Mouse (Mus musculus): ENCODE data around the gene Grik4. TPM values are rescaled to one million over a fixed set of nuclear protein-coding genes. Genes with fewer than 3 reads are reported as not detected.

Gene Grik4
- total RNA-seq, 2 experiments from 2014 or later, result 0.11 to 0.36 TPM

DNA sequence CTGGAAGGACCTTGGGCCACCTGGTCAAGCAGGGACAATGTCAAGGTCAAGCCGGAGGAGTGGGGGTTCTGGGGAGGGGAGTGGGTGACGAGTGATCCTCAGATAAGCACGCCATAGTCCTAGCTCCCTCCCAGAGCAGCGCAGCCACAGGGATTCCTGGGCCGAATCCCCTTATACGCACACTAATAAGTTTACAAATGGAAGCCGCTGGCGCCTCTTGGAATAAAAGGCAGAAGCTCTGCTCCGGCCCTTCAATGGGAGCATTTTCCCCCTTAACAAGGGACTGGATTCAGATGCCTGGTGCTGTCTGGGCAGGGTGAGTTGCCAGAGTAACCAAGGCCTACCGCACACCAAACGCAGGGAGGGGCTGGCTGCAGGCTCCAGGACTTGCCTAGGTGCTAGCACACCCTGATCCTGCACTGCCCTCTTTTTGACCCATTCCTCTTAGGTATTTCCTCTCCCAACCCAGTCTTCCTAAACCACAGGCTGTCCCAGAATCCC, 46.2 kb downstream of the Grik4 start:
- DNase-seq, result no peak

DNA sequence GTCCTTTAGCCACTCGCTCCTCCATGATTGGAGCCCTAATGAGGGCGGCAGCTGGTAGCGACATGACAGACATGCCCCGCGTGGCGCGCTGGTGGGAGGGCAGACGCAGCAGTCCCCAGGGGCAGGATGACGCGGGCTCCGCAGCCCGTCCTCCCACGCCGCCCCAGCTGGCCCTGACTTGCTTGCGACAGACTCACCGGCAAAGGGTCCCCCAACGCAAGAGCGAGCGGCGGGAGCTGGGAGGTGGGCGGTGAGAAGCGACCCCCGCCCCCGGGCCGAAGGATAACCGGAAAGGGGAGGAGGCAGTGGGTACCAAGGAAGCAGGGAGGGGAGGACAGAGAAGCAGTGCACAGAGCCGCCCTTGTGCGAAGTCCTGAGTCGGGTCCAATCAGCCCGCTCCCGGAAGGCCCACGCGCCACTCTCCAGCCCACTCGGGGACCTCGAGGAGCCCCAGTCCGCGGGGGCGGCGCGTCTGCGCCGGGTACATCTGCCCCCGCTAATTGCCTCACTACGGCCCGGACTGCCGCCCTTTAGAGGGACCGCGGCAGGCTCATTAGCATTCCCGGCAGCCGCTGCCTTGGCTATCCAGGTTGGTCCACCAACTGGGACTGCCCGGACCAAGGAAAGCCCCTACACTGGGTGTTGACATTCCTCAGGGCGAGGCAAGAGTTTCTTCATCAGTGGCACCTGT, 46.8 kb downstream of the Grik4 start:
- DNase-seq, result peak; percentile 35

DNA sequence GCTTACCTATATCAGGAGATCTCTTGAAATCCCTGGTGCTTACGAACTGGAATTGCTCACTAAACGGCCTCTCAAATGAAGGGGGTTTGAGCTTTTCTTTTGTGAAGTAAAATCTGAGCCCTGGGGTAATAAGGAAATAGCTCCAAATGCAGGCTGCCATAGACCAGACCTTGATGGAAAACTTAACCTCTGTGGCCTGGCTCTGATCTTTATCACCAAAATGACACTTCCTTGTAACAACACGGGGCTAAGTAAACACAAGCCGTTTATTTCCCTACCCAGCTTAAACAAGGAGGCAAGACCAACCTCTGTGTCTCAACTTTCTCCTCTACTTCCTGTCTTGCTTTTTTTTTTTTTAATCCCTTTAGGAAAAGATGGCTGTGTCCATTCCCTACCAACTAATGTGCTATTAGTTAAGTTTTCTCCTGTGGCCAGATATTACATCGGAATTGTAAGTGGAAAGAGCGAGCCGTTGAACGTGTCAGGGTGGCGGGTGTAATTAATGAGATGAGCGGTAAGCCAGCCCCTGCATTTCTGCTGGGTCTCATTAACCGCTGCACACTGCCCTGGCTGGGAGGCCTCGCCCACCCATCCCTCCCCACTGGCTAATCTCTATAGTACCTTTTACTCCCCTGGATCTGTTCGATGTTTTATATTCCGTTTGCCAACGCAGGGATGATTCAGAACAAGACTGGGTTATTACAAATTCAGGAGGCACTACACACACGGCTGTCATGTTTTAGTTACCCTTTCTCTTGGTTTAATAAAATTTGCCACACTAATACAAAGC, 47.7 kb downstream of the Grik4 start:
- DNase-seq, result no peak

DNA sequence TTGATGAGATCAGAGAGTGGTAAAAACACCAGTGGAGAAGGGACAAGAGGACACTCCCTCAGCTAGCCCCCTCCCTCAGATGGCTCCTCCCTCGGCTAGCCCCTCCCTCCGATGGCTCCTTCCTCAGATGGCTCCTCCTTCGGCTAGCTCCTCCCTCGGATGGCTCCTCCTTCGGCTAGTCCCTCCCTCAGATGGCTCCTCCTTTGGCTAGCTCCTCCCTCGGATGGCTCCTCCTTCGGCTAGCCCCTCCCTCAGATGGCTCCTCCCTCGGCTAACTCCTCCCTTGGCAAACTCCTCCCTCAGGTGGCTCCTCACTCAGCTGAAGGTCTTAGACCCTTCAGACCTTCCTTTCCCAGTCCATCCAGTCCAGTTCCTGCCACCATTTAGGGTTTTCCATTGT, 51.5 kb downstream of the Grik4 start:
- DNase-seq, result no peak

DNA sequence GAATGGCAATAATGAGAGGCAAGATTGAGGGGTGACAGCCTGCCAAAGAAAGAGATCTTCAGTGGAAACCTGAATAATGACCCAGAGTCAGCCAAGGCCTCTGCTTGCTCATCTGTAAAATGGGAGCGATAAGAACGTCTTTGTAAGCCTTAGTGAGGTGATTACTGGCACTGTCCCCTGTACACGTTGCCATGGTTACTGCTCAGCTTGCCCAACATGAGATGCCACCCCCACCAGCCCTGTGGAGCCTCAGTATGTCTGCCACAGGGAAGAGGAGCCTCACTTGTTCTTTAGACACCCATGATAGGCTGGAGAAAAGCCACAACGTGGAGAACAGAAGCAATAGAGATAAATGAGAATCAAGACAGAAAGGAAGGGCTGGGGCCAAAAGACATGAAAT, 56.4 kb downstream of the Grik4 start:
- no peak for DNase-seq

DNA sequence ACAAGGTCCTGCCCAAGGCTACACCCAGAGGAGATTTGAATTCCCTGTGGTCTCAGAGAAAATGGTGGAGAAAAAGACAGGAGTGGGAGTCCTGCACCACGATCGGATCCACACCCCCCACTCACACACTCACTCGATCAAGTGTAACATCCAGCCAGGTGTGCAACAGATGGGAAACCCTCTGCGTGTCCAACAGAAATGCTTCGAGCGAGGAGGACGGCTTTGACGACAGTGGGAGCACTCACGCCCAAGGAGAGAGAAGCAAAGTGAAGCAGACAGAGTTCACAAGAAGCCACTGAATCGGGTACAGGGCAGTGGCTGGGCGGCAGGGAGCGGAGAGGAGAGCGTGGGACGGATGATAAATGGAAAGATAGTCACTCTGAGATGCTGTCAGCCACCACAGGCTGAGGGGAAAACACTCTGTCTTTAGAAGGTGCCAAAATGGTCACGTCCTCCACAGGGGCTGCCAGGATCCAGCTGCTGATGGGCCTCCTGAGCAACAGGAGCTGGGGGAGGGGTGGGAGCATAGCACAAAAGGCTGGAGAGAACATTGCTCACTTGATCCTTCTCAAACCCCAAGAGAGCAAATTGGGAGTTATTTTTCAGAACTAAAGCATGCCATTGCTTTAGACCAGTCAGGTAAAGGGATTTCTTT, 58.1 kb downstream of the Grik4 start:
- no peak for DNase-seq

DNA sequence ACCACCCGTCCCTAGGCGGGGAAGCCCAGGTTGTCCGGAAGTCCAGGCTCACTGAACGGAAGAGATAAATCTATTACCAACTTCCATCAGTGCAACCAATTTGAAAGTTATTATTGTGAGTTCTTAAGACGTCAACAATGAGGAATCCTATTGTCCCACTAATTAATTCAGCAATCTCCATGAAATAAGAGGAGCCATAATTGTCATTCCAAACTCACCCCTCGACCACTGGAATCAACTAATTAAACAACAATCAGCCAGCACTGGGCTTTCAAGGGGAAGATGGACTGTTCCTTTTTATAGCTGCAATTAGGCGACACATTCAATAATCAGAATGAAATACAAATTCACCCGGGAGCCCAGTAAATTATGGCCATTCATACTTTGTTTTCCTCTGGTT, 58.7 kb downstream of the Grik4 start:
- no peak for DNase-seq

DNA sequence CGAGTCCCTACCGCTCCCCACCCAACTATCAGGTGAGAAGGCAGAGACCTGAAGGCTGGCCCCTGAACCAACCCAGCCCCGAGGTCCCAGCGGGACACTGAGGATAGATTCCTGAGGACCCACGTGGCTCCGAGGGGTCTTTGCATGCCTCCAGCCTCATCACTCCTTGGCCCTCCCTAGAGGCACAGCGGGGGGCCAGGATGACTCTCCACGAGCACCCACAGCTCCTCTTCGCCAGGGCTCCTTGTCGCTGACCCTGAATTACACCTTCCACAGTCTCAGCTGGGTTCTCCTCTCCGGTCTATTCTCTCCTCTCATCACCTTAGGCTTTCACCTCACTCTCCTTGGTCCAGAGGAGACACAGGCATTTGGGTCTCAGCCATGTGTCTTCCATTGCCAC, 59.2 kb downstream of the Grik4 start:
- DNase-seq, result no peak

DNA sequence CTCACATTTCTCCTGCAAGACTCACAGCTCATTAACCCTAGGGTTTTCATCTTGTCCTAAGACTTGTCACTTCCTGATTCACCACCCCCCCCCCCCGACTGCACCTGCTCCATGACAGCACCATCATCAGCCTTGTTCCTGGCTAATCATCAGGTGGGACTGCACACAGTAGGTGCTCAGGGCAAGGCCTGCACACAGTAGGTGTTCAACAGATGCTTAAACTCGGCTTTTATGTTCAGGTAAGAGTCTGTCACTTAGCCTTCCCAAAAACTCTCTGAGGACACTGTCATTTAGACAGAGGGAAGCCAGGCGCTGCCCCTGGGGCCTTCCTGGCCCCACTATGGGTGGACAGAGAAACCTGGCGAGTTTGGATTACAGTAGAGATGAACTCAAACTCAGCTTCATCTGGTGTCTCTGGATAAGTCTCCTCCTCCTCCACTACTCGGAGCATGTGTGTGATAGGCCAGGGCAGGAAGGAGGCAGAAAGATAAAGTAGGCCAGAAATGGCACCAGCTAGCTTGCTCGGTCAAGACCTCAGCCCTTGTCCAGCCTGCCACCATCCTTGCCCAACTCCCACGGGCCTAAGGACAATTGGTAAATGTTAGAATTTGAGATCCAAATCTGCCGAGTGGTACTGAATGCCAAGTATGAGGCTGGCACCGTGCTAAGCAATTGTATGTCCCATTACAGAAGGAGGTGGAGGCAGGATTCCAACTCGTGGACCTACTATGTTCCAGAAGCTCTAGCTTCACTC, 61.1 kb downstream of the Grik4 start:
- no peak for DNase-seq

DNA sequence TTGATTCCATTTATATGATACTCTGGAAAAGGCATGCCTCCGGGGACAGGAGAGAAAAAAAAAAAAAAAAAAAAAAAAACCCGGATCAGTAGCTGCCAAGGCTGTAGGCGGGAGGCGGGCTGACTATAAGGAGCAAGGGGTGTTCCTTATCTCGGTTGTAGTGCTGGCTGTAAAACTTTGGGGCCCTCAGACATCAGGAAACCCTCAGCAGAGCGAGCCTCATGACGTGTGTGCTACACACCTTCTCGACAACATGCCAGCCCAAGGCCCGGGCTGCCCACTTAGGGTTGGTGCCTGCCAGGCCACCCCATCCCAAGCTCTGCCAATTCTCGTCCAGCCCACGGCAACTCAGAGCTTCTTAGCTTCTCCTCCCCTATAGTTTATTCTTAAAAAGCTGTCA, 62.0 kb downstream of the Grik4 start:
- no peak for DNase-seq

DNA sequence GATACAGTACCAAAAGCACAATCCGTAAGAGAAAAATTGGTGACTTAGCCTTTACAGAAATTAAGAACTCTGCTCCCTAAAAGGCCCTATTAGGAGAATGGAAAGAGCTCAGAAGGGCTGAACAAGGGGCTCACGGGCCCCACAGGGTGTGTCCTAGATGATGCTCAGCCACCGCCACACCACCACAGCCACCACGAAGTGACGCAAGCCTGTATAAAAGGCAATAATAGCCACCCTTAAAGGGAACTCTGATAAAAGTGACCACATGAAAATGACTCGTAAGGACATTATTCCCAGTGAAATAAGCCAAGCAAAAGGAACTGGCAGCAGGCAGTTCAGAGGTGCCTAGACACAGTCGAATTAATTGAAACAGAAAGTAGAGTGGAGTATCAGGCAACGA, 63.3 kb downstream of the Grik4 start:
- no peak for DNase-seq

DNA sequence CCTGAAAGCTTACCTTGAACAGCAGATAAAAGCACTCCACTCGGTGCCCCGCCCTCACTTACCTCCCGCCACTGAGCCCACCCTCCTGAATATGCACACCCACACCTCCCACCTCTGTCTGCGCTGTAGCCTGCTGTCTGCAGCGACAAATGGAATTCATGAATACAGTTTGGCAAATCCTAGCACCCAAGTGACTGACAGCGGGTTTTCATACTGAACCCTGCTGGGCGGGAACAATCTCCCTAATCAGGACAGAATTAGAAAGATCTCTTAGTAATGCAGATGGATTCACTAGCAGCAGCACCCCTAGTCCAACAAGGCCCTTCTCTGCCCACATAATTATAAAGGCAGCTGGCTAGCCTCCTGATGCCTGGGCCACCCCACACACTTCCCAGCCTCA, 65.9 kb downstream of the Grik4 start:
- no peak for DNase-seq

DNA sequence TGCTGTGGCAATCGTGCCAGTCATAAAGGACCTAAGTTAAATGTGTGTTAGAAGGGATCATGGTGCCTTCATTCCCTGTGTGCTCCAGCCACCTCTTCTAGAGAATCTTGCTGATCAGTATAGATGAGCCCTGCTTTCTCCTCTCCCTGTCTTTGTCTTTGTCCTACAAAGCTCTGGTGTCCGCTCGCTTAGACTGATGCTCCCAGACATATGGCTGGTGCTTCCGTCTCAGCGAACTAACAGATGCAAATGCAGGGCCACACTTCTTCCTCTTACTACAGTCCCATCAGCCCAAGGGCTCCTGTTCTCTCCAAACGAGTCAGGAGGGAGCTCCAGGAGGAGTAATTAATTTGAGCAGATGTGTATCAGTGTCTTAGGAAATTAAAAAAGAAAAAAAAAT, 71.4 kb downstream of the Grik4 start:
- no peak for DNase-seq

DNA sequence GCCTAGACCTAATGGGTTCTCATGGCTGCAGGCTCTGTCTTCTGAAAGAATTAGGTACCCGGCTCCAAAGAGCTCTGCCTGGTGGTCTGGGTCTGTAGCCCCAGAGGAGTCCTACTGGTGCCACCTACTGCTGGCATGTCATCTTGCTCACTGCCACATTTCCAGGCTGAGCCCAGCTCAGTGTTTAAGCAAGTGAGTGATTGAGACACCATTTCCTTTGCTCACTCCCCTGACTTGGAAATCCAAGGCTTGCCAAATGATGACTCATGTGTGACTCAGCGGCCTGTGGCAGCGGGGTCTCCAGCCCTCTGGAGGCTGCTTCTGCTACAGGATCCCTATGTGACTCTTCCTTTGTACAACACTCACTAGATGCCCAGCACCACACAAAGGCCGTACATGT, 72.6 kb downstream of the Grik4 start:
- DNase-seq, result no peak

DNA sequence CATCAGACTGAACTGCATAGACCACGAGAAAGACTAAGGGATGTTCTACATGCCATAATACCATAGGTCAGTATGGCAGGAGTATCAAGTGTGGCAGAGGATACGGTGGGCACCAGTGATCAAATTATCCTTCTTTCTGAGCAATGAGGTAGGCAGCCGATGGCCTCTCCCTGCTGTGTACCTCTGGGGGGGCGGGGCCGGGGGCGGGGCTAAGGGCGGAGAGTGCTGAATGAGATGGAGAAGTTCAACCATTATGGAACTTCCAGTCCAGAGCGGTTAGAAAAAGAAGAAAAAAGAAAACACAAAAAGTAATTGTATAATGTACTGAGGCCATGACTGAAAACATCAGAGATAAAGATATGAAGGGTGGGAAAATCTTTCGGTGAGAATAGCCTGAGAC, 74.0 kb downstream of the Grik4 start:
- no peak for DNase-seq

DNA sequence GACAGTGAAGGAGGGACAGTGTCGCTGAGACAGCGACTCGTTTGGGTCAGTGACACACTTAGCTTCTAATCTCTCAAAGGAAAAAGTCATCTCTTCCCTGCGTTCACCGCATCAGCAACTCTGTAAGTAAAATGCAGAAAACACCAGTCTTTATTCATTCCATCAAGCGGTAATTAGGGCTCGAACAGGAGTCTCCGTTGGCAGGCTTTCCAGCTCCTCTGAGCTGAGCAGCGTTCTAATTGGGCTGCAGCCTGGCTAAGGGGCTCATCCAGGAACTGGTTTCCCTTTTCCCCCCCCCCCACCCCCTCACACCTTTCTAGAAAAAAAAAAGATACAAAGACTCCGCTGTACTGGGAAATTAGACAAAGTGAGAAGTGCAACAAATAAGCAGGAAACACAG, 75.8 kb downstream of the Grik4 start:
- DNase-seq, result no peak

DNA sequence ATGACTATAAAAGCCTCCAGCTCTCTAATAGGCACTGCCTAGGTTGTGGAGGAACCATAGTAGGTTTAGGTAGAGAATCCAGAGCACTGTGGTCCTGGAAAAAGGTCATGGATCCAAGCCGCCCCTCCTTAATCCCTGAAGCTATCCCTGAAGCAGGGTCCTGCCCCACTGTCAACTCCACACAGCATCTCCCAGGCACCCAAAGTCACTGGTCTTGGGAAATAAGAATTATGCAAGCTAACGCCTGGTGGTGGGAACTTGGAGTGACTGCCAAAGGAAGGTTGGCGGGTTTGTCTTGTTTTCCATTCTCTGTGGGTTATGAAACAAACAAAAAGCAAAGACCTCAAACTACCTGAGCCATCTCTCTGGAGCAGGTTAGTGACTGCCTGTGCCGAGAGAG, 77.6 kb downstream of the Grik4 start:
- DNase-seq, result no peak

DNA sequence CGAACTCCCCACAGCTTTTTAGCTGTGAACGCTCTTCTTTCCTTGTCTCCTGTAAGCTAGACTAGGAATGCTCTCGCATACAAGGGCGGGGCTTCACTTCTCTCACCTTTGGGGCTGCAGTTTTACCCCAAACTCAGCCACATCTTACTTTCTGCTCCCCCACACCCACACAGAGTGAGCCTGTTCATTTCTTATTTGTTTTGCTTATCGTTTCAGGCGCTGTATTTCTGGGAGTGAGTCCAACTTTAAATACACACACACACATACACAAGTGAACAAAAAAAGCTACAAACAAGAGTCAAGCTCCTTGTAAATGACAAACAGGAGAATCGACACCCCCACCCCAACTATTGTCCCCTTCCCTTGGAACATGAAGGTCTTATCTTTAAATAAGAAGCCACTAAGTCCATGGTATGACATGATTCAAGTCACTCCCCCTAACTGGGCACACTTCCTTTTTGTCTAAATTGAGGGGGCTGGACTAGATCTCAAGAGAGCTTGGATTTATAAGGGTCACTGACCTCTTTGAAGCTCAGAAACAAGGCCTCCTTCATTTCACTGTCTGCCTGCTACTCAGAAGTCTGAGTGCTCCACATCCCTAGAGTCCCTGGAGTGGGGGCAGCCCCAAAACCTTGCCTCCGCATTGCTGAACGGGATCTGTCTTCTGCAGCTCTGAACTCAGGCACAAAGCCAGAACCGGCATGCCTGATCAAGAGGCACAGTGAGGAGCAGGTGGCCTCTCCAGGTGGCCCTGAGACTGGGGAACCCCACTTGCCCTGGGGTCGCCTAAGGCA, 79.1 kb downstream of the Grik4 start:
- no peak for DNase-seq

DNA sequence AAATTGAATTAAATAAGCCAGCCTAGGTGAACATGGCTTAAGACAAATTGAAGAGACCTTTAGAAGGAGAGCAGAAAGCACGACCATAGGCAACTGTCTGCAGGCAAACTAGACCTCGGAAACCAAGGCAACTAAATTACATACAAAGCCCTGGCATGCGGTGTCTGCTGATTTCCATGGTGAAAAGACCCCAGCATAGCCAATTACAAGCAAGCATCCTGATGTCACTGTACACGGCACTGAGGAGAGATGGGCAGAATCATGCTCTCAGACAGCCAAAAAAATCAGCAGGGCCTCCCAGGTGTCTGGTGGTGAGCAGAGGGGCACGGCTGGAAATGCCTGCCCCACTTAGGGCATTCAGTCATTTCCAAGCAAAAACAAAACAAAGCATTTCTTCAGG, 80.9 kb downstream of the Grik4 start:
- DNase-seq, result no peak

DNA sequence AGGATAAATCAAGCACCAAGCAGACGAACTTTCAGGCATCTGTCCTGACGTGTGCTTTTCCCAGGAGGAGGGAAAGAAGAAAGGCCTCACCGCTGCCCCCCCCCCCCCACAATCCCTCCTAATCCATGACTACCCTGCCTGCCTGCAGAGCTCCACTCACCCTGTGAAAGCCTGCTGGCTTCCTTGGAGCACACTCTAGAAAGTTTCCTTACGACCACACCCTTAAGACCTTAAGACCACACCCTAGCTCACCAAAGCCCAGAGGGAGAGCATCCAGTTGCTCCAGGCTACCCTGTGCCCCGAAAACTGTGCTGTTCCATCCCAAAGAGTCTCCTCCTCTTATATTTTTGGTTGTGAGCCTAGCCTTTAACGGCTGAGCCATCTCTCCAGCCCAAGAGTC, 82.6 kb downstream of the Grik4 start:
- no peak for DNase-seq

DNA sequence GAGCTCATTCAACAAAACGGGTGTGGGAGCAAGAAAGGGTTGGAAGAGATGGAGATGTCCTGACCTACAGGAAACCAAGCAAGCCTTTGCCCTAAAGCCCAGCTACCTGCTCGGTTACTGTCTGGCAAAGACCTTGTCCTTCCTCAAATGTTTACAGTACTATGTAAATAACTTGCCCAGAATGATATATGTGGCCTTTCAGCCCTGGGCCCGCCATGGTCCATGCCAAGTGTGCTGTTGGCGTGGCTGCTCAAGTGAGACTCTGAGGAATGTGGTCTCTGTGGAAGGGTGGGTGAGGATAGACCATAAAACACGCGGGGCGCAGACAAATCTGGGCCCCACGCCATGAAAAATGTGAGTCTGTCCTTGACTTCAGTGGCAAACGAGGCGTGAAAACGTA, 83.1 kb downstream of the Grik4 start:
- DNase-seq, result no peak

Measured in gastrocnemius, postnatal 25 days (tissue).